In genomic region chr12:91748241-91748865, GRCm38 (mm10) we compare ENCODE assay signal across 8 mouse cellular contexts. TPM values are rescaled to one million over a fixed set of nuclear protein-coding genes. Genes with fewer than 3 reads are reported as not detected.
DNase-seq lines count a peak whose midpoint lies in the region; ATAC-seq lines count a peak whose summit lies in the region.

No protein-coding gene starts in this region.

- ATAC-seq in stomach, embryonic 15.5 days (ENCODE audit: insufficient read depth, low FRiP score, low read depth): 0 out of 2 replicates have a peak, but pooled peaks have one; percentile 19
- ATAC-seq in erythroid progenitor cell, adult 5-6 weeks (replicated peaks; ENCODE audit: low FRiP score, poor library complexity, severe bottlenecking): no peak

- peaks cover 8% of the 10 kb centered on the region for H3K4me1 ChIP-seq in stomach, embryonic 15.5 days

- no peak overlapping the region for H3K4me3 ChIP-seq in stomach, embryonic 15.5 days (replicated peaks)

- H3K9me3 ChIP-seq in stomach, embryonic 15.5 days: no peaks in the 10 kb centered on the region

- H3K36me3 ChIP-seq in stomach, embryonic 15.5 days: no peaks in the 10 kb centered on the region

- H3K9ac ChIP-seq in stomach, embryonic 15.5 days: no peak overlapping the region

- intact Hi-C loops in left cerebral cortex, postnatal 4 days (cut with DNase I): no loop called here

- WGBS in stomach, embryonic 15.5 days: 67% methylated on average over 18 of the region's 18 CpGs

- peak; percentile 81 for DNase-seq in left cerebral cortex, adult 11 months (ENCODE audit: low spot score)
- no peak for DNase-seq in left cerebral cortex, postnatal 4 days
- DNase-seq in adrenal gland, adult 2 months: peak; percentile 79
- DNase-seq in frontal cortex, postnatal 10 days (ENCODE audit: low spot score in 2 of 2): peak; percentile 49 to 65
- peak; percentile 58 for DNase-seq in liver
- DNase-seq in thymus, postnatal 0 days (ENCODE audit: low spot score): no peak

- H3K4me2 ChIP-seq in stomach, embryonic 15.5 days: no peak overlapping the region

- no peaks in the 10 kb centered on the region for H3K27me3 ChIP-seq in stomach, embryonic 15.5 days (replicated peaks)

- no peak overlapping the region for H3K27ac ChIP-seq in stomach, embryonic 15.5 days

RNA-seq across cellular contexts. Expression of gene Ston2, which starts 39.8 kb away (rescaled TPM):
- 10 to 100 TPM; 14.2 to 16.6 TPM for total RNA-seq in left cerebral cortex, postnatal 4 days (2021)
- total RNA-seq in adrenal gland, adult 2 months (2021): 1 to 10 TPM; 4.6 to 9.7 TPM
- 2.0 and 4.4 TPM in 2 replicates for polyA plus RNA-seq in adrenal gland, adult 2 months (2012; rRNA removed)
- 9.8 and 11.1 TPM in 2 replicates for polyA plus RNA-seq in stomach, embryonic 15.5 days (2015; fragmentation: Nextera tagmentation; extraction: Ambion mirVana)
- polyA plus RNA-seq in thymus, postnatal 0 days (2015; fragmentation: Nextera tagmentation; extraction: Ambion mirVana): 7.6 and 7.9 TPM in 2 replicates
- 0.84 TPM in 1 of 2 replicates, not detected in the other for total RNA-seq in erythroid progenitor cell, adult 5-6 weeks (2015; ENCODE audit: low replicate concordance)
- total RNA-seq in erythroid progenitor cell, adult 5-6 weeks (2017; ENCODE audit: low replicate concordance): 0.90 and 1.1 TPM in 2 replicates

Comparison
In these comparisons a context has a peak if more than half of its experiments do, and no peak if none do; other contexts are left out.
1. DNase-seq: peak in left cerebral cortex, adult 11 months (single experiment), adrenal gland, adult 2 months (single experiment), frontal cortex, postnatal 10 days (2 of 2) and liver (single experiment); none in left cerebral cortex, postnatal 4 days (single experiment) and thymus, postnatal 0 days (single experiment).